14 mouse cellular contexts compared by ENCODE assay signal in the genomic region with DNA sequence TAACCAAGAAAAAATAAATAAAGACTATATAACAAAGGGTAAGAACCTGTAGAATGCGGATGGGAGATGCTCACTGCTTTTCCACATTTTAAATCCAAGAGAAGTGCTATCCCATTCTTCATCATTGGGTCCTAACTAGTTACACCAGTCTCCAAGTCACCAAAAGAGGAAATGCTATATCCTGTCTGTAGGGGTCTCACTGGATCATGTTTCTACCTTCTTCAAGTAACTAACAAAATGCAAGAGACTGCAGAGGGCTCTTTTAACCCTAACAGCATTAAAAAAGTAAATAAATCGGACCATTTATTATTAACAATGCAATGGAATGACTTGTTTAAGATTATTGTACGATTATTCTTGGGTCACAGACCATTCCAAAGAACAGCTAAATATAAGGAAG. TPM values are rescaled to one million over a fixed set of nuclear protein-coding genes. Genes with fewer than 3 reads are reported as not detected.
DNase-seq lines count a peak whose midpoint lies in the region; ATAC-seq lines count a peak whose summit lies in the region.
"Had no signal": no experiment of that assay in that cellular context is flagged by ENCODE, and none has a peak within 500 bp of the region (broad histone marks: within the 10 kb centered on the region; RNA-seq: fewer than 3 reads in every experiment).

No protein-coding gene starts in this region.

- H3K4me1 ChIP-seq in forebrain, embryonic 13.5 days = peaks cover 13% of the 10 kb centered on the region
- H3K4me1 ChIP-seq in forebrain, embryonic 10.5 days = peaks cover 15% of the 10 kb centered on the region
- H3K4me1 ChIP-seq in midbrain, embryonic 15.5 days = peaks cover 9% of the 10 kb centered on the region; the same call in 1 of the 2 replicates
- H3K4me1 ChIP-seq in midbrain, embryonic 13.5 days (replicated peaks) = peaks cover 12% of the 10 kb centered on the region

- no peak overlapping the region for H3K27ac ChIP-seq in forebrain, embryonic 13.5 days
- no peak overlapping the region for H3K27ac ChIP-seq in forebrain, embryonic 10.5 days
- H3K27ac ChIP-seq in midbrain, embryonic 15.5 days = no peak overlapping the region
- H3K27ac ChIP-seq in midbrain, embryonic 13.5 days = no peak overlapping the region
- H3K27ac ChIP-seq: heart, embryonic 13.5 days; limb, embryonic 12.5 days; neural tube, embryonic 12.5 days had no signal

- H3K36me3 ChIP-seq in forebrain, embryonic 13.5 days (ENCODE audit: poor library complexity, severe bottlenecking) = peaks cover 3% of the 10 kb centered on the region; the same call in 1 of the 2 replicates
- H3K36me3 ChIP-seq in forebrain, embryonic 10.5 days (replicated peaks) = peaks cover 14% of the 10 kb centered on the region
- H3K36me3 ChIP-seq in midbrain, embryonic 15.5 days (replicated peaks) = no peaks in the 10 kb centered on the region
- no peaks in the 10 kb centered on the region for H3K36me3 ChIP-seq in midbrain, embryonic 13.5 days
- H3K36me3 ChIP-seq: neural tube, embryonic 12.5 days had no signal

- no peak overlapping the region for H3K4me2 ChIP-seq in forebrain, embryonic 13.5 days
- H3K4me2 ChIP-seq in midbrain, embryonic 15.5 days = no peak overlapping the region
- no peak overlapping the region for H3K4me2 ChIP-seq in midbrain, embryonic 13.5 days (replicated peaks)
- H3K4me2 ChIP-seq: heart, embryonic 13.5 days; limb, embryonic 12.5 days; neural tube, embryonic 12.5 days had no signal

- H3K27me3 ChIP-seq in forebrain, embryonic 13.5 days = no peaks in the 10 kb centered on the region
- no peaks in the 10 kb centered on the region for H3K27me3 ChIP-seq in forebrain, embryonic 10.5 days (ENCODE audit: poor library complexity, severe bottlenecking)
- H3K27me3 ChIP-seq in midbrain, embryonic 15.5 days (replicated peaks) = no peaks in the 10 kb centered on the region
- H3K27me3 ChIP-seq in midbrain, embryonic 13.5 days = no peaks in the 10 kb centered on the region
- H3K27me3 ChIP-seq: heart, embryonic 13.5 days; limb, embryonic 12.5 days; neural tube, embryonic 12.5 days had no signal

- WGBS in forebrain, embryonic 13.5 days = 72% methylated on average over 3 of the region's 3 CpGs
- WGBS in forebrain, embryonic 10.5 days = 70% methylated on average over 3 of the region's 3 CpGs
- 68% methylated on average over 3 of the region's 3 CpGs for WGBS in midbrain, embryonic 15.5 days
- WGBS in midbrain, embryonic 13.5 days = 68% methylated on average over 3 of the region's 3 CpGs

- no peaks in the 10 kb centered on the region for H3K9me3 ChIP-seq in forebrain, embryonic 13.5 days (replicated peaks)
- H3K9me3 ChIP-seq in forebrain, embryonic 10.5 days = no peaks in the 10 kb centered on the region
- no peaks in the 10 kb centered on the region for H3K9me3 ChIP-seq in midbrain, embryonic 15.5 days
- H3K9me3 ChIP-seq in midbrain, embryonic 13.5 days = no peaks in the 10 kb centered on the region
- H3K9me3 ChIP-seq: heart, embryonic 13.5 days; limb, embryonic 12.5 days; neural tube, embryonic 12.5 days had no signal

- H3K9ac ChIP-seq in forebrain, embryonic 13.5 days = no peak overlapping the region
- H3K9ac ChIP-seq in midbrain, embryonic 15.5 days = no peak overlapping the region
- H3K9ac ChIP-seq in midbrain, embryonic 13.5 days (replicated peaks) = no peak overlapping the region
- H3K9ac ChIP-seq: heart, embryonic 13.5 days; limb, embryonic 12.5 days; neural tube, embryonic 12.5 days had no signal

- H3K4me3 ChIP-seq in forebrain, embryonic 13.5 days = no peak overlapping the region
- H3K4me3 ChIP-seq in forebrain, embryonic 10.5 days = no peak overlapping the region
- H3K4me3 ChIP-seq in midbrain, embryonic 15.5 days = no peak overlapping the region
- H3K4me3 ChIP-seq in midbrain, embryonic 13.5 days (replicated peaks) = no peak overlapping the region
- H3K4me3 ChIP-seq: heart, embryonic 13.5 days; limb, embryonic 12.5 days; neural tube, embryonic 12.5 days had no signal

- intact Hi-C loops in heart, postnatal 14 days (cut with DNase I) = no loop called here

- no peak for DNase-seq in forebrain, embryonic 10.5 days (ENCODE audit: extremely low spot score, low spot score)
- DNase-seq in kidney, adult 9 months = peak; percentile 46
- DNase-seq in kidney, adult 18-20 months = no peak
- peak; percentile 44 for DNase-seq in retina, embryonic 14.5 days (ENCODE audit: low spot score)
- no peak for DNase-seq in heart, postnatal 14 days
- DNase-seq: right cerebral cortex, postnatal 14 days had no signal

- ATAC-seq in forebrain, embryonic 13.5 days = 0 out of 2 replicates have a peak, but pooled peaks have one; percentile 39
- peak; percentile 51; the same call in 1 of the 2 replicates for ATAC-seq in midbrain, embryonic 15.5 days (replicated peaks)
- no peak; the same call in 1 of the 2 replicates for ATAC-seq in midbrain, embryonic 13.5 days

RNA-seq across cellular contexts. Expression of a gene that starts 41.2 kb away (rescaled TPM):
- 0.19 TPM in 1 of 2 replicates, not detected in the other for polyA plus RNA-seq in forebrain, embryonic 13.5 days (2015; fragmentation: Nextera tagmentation; extraction: Ambion mirVana)
- polyA plus RNA-seq in forebrain, embryonic 10.5 days (2016; fragmentation: Nextera tagmentation; extraction: Ambion mirVana) = not detected in 2 replicates
- 0.10 and 0.11 TPM in 2 replicates for polyA plus RNA-seq in midbrain, embryonic 15.5 days (2015; fragmentation: Nextera tagmentation; extraction: Ambion mirVana)
- polyA plus RNA-seq in midbrain, embryonic 13.5 days (2015; fragmentation: Nextera tagmentation; extraction: Ambion mirVana) = not detected in 2 replicates
- total RNA-seq in heart, postnatal 14 days (2021) = under 1 TPM in 1 of 2 experiments, not detected in 1; 0.29 TPM
- total RNA-seq: common myeloid progenitor, adult 5-6 weeks; megakaryocyte, adult 5-6 weeks had no signal
- polyA plus RNA-seq: neural tube, embryonic 12.5 days had no signal

Comparison
In these comparisons a context has a peak if more than half of its experiments do, and no peak if none do; other contexts are left out.
1. DNase-seq: peak in kidney, adult 9 months (single experiment) and retina, embryonic 14.5 days (single experiment); none in forebrain, embryonic 10.5 days (single experiment), kidney, adult 18-20 months (single experiment) and heart, postnatal 14 days (0 of 2).